Mouse (Mus musculus): Measurements from ENCODE around the gene Cacna1e. TPM values are rescaled to one million over a fixed set of nuclear protein-coding genes. Genes with fewer than 3 reads are reported as not detected.

Cacna1e gene
- total RNA-seq, 2 experiments from 2014 or later, result 0.38 to 1.1 TPM

DNA sequence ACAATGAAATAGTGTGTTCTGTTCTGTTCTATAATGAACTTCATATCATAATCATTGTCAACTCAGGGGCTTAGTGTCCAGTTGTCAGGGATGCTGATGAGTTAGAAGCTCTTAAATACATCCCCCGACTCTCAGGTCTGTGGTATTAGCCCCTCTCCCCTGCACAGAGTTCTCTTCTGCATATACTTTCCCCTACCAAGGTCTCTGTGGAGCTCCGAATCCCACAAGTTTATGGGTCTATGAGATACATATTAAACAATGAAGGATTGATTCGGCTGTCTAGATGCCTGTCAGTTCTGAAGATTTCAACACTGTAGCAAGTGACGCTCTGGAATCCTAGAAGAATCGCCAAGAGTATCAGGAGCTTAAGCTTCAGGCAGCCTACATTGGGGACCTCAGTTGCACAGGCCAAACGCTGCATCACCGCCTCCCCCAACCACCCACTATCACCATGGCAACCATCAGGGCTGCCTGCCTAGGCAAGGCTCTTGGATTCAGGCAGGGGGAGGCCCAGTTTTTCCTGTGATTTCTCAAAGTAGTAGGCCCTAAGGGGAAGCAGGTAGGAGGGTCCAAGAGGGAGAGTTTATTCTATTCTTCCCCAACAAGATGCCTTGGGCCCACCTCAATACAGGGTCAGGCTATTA, 223.0 kb downstream of the Cacna1e start:
- DNase-seq, result peak; percentile 5 to 14
- intact Hi-C loops (cut with DNase I), result no loop called here

DNA sequence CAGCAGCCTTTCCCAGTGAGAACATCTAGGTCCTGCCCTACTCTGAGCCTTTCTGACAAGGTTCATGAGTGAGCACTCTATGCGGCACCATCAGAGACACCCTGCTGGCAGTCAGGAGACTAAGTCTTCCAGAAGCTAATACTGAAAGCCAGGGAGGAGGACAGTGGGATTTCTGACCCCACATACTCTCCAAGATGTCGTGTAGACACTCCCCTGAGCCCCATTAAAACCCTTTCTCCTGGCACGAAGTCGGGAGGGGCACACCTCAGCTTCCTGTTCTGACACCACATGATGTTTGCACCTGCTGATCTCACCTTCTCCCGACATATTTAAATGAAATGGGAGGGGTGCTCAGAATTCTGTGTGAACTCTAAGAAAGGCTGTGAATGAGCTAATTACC, 226.9 kb downstream of the Cacna1e start:
- intact Hi-C loops (cut with DNase I), result no loop called here
- DNase-seq, result no peak

DNA sequence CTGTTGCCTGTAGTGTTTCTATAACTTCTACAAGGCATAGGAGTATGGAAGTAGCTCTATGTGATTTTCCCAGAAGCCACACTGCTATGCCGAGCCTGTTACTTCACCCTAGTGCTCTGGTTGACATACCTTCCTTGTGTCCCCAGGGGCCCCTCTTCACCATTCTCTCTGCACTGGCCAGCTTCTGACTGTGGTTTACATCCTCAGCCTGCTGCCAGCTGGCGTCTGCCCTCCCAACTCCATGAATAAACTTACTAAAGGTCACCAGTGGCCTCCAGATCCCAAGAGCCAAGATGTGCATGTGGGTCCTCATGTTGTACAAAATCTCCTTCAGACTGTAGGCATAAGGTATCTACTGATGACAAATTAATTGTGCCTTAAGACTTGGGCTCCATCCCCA, 230.3 kb downstream of the Cacna1e start:
- DNase-seq, result no peak
- intact Hi-C loops (cut with DNase I), result no loop called here

DNA sequence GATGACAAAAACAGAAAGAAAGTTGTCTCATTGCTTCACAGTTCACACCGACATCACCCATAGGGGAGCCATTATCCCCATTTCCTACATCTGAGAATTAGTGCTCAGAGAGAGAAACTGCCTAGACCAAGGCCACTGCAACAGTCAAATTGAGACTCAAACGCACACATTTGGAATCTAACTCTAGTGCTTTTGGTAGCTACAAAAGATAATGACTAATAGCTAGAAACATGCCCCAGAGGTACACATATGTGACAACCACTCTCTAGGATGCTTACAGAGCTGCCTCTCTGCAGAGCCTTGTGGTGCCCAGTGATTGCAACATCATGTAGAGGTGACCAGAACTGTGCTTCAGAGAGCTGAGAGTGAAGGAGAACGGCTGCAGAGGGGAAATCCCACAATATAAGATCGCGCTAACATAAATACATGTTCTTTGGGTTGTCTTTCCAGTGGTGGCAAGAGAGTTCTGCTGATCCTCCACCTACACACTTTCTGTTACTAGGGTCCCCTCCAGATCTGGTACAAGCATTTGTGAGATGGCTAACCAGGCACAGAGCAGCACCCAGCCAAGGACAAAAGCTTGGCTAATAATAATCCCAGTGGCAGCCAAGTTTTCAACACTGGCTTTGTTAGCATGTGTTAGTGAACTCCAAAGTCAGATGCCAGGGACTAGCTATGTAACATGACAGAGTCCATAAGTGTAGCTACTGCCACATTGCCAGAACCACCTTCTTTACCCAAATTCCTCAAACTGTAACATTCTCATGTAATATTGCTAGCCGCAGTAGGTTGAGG, 237.9 kb downstream of the Cacna1e start:
- peak in 1 of 2 experiments; percentile 13 for DNase-seq
- intact Hi-C loops (cut with DNase I), result no loop called here

DNA sequence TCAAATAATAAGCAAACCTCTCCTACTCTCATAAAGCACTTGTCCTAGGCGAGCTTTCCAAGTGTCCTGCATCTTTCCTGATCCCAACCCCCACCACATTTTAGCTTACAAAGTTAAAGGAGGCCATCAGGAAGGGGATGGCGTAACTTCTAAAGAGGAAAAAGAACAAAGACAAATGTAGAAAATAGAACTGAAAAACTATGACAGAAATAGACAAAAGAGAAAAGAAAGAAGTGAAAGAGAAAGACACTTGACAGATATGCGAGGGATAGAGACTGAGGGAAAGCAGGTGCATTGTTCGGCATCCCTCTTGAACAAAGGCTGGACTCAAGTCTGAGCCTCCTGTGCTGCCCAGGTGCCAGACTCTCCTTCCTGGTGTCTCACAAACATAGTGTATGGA, 246.5 kb downstream of the Cacna1e start:
- no peak for DNase-seq
- intact Hi-C loops (cut with DNase I), result no loop called here

DNA sequence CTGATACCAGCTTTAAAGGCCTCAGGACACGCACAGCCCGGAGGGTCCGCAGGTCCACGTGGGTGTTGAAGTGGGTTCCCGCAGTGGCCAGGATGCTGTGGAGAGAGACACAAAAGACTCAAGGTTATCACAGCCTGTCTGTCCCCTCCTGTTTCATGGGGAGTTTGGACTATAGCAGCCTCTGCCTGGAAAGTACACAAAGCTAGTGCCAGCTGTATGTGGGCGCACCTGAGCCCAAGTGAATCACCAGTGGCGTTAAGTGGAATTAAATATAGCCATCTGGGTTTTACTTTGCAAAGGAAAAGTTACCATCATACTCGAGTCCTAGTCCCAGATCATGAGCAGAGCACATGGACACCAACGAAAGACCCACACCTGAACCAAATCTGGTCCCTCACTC, 248.5 kb downstream of the Cacna1e start:
- intact Hi-C loops (cut with DNase I), result no loop called here
- DNase-seq, result no peak

DNA sequence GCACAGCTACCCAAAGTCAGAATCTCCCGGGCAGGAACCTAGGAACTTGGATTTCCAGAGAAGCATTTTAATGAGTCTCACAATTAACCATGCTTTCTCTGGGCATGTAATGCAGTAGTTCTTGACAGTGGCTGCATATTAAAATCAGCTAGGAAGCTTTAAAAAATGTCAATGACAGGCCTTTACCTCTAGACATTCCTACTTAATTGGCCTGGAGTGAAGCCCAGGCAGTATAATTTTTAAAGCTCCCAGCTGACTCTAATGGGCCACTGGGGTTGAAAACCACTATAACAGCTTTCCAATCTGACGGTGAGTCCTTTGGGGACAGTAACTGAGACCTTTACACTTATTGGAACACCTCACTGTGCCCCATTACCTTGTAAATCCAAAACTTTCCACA, 251.4 kb downstream of the Cacna1e start:
- no peak for DNase-seq

DNA sequence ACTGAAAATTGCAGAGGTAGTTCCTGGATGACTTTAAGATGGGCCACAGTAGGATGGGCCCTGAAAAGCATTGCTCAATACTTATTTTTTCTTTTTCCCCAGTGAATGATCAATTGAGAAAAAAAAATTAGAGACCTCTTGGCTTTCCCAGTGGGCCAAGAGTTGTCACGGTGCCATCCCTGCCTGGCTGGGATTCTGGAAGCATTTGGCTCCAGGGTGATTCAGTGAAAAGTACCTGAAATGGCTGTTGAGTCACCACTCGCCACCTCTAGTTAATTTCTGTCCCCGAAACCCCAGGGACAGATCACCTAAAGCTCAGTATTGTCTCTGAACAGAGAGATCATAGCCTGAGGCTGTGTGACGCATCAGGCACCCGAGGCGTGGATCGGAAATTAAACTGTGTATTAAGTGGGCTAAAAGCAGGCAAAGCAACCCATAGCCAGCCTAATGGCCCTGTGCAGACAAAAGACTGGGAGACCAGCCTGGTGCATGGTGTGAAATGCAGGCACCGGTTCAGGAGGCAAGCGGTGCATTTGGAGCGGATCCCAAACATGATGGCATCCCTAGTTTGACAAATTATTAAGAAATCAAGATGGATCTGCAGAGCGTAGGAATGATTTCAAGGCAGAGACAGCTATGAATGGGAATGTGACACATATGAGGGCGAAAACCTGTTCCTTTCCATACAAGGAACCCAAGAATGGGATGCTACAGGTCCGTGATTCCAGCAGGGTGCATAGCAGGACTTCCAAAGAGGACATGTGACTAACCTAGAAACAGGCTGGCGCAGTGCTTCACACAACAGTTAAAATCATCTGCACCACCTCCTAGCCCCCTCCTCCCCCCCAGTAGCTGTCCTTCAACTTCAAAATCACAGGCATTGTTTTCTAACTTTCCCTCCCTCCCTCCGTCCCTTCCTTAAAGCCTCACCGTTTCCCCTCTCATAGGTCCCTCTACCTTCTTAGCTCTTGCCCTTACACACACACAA, 261.3 kb downstream of the Cacna1e start:
- intact Hi-C loops (cut with DNase I), result no loop called here
- DNase-seq, result no peak

More for the DNA sequence above, 251.4 kb downstream of the Cacna1e start:
- intact Hi-C loops (cut with DNase I), result no loop called here

DNA sequence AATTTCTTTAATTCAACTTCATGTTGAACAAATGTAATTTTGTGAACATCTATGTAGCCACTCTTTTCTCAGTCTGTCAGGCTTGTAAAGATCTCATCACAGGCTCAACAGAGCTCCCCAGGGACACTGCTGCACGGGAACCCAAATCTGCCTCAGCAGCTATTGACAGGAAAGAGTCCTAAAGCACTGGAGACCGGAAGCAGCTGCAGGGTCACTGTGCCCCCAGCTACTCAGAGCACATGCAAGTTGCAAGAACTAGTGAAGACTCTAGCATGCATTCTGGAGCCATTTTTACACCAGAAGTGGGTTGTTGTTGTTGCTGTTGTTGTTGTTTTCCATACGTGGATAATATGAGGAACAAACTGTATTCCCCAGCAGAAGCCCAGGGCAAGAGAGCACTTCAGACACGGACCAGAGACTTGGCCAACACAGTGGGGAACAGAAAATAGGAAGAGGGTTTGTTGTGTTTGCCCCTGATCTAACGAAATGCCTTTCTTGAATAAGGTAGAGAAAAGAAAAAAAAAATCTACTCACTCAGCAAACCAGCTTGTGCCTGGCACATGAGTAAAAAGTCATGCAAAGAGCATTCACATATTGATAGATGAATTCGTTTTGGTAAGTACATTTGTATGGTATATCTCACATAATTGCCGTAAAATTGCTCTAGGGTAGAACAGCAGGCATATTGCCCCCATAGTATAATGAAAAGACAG, 266.4 kb downstream of the Cacna1e start:
- intact Hi-C loops (cut with DNase I), result no loop called here
- DNase-seq, result peak in 1 of 2 experiments; percentile 5

DNA sequence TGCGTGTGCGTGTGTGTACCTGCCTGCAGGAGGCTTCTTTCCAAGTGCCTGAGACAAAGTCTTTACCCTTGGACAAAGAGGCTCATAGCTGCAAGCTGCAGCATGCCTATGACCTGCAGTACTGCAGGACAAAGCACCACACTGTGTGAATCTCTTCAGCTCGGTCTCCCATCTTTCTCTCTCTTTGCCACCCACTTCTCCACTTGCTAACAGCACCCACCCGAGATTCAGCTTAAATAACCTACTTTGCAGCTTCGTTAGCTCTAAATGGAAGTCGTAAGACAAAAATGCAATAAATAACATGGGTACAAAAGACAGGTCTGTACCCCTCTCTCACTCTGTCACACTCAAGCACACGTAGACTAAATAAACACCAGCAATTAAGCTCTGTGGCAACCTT, 268.5 kb downstream of the Cacna1e start:
- DNase-seq, result no peak
- intact Hi-C loops (cut with DNase I), result no loop called here

DNA sequence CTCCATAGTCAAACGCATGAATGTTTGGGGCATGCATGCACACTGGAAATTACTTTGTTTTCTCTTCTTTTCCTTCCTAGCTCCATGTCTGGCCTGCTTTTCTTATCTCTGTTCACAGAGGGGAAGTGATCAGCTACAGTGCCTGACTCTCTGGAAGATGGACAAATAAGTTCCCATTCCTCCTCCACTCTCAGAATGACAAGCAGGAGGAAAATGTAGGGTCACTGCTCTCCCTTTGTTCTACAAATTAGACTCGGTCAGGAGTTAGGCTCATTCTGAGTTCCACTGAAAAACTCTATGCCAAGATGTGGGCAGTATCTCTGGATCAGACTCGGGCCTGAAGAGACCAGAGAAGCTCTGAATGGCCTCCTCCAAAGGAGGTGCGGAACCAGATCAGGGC, 275.8 kb downstream of the Cacna1e start:
- intact Hi-C loops (cut with DNase I), result no loop called here

DNA sequence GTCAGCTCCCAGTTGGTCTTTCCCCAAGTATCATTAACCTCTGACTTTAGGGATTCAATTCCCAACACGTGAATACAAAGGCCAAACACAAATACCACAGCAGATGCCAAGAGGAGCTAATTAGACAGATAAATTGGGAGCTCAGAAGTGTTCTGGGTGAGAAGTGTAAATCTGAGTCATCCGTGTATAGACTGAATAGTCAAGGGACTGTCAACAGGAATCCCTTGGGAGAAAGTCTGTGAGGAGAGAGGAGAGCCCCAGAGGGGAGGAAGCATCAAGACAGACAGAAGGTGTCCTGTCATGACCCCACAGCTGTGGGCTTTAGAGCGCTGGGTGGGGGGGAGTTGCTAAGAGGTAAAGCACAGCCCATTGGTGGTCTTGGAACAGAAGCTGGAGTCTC, 276.9 kb downstream of the Cacna1e start:
- intact Hi-C loops (cut with DNase I), result no loop called here
- DNase-seq, result no peak

More for the DNA sequence above, 275.8 kb downstream of the Cacna1e start:
- DNase-seq, result no peak

DNA sequence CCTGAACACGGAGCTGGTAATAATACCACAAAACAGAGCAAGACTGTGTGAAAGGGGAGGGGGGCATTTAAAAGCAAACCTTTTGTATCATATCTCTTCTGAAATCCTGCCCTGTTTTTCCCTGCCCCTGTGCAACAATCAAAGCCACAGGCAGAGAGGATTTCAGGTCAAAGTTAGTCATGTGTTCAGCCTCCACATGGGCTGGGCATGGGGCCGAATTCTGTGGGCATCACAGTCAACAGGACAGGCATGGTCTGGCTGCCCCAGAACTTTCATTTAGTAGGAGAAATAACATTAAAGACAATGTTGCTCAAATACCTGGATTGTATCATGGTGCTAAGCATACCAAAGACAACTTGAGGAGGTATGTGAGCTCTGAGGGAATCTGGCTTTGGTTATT, 278.7 kb downstream of the Cacna1e start:
- intact Hi-C loops (cut with DNase I), result no loop called here
- DNase-seq, result no peak

DNA sequence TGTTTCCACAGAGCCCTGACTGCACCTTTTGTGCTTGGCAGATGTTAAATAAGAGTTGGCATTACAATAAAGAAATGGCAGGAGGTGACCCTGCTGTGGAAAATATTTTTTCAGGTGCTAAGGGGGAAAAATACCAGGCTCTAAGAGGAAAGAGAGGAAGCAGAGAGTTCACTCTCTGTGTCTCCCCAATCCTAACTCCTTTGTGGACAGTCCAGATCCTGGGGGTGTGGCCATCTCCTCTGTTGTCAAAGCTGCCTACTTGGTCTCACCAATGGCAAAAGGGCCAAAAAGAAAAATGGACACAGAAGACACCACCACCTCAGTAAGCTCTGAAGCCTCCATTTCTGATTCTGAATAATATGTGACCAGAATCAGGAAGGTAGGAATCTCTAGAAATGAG, 280.5 kb downstream of the Cacna1e start:
- no peak for DNase-seq
- intact Hi-C loops (cut with DNase I), result no loop called here

DNA sequence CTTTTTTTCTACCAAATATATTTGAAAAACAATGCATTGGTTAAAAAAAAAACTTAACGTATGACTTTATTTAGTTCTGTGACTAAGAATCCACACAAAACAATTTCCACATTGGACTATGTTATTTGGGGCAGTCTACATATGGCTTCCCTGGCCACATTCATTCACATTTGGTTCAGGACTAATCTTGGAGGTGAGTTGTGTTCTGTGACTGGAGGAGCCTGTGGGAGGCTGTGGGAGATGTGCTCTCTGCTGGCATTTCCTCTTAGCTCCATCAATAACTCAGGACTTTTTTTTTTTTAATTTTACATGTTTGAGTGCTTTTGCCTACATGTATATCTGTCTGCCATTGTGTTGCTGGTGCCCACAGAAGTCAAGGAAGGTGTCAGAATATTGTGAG, 281.8 kb downstream of the Cacna1e start:
- intact Hi-C loops (cut with DNase I), result no loop called here
- no peak for DNase-seq

DNA sequence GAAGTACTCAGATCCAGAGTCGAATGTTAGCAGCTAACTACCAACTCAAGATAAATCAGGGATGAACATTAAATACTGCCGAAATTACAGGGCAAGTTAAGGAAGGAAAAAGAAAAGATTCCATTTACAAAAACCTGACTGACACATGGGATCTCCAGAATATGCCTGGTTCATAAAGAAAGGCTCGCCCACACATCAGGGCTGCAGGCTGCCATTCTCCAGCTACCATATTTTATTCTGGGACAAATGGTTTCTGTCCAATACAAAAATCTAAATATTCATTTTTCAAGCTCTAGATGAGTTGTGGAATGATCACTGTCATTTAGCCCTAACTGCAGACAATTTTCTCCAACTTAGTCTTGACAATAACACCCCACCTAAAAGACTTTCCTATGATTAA, 301.8 kb downstream of the Cacna1e start:
- no peak for DNase-seq
- intact Hi-C loops (cut with DNase I), result no loop called here

DNA sequence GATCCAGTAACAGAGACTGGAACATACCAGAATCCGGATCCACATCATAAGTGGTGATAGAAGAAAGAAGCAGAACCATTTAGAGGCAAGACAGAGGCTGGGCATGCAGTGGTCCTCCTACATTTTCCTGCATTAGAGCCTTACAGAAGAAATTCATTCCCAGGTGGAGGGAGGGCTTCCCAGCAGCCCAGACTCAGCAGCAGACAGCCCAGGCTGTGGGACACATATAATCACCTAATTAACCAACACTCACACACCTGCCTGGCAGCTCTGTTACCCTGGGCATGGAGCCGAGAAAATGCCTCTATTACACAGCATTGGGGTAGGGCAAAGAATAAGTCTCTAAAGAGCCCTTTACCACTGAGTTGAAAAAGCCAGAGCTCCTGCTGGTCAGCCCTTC, 304.4 kb downstream of the Cacna1e start:
- no peak for DNase-seq
- intact Hi-C loops (cut with DNase I), result no loop called here

DNA sequence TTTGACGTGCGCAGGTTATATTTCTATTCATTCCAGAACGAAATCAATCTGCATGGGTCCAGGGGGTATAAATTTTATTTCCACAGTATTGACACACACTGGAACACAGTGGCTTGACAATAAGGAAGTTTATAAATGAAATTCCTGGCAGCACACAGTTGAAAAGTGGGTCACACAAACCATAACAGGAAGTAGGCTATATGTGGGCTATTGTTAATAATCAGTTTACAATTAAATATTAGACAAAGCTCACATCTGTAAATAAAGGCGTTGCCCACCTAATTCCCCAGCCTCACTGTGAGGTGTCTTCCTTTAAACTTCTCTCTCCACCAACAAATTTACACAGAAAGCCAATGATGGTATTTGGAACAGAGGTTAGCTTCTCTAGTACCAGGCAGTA, 305.6 kb downstream of the Cacna1e start:
- intact Hi-C loops (cut with DNase I), result no loop called here
- DNase-seq, result no peak

DNA sequence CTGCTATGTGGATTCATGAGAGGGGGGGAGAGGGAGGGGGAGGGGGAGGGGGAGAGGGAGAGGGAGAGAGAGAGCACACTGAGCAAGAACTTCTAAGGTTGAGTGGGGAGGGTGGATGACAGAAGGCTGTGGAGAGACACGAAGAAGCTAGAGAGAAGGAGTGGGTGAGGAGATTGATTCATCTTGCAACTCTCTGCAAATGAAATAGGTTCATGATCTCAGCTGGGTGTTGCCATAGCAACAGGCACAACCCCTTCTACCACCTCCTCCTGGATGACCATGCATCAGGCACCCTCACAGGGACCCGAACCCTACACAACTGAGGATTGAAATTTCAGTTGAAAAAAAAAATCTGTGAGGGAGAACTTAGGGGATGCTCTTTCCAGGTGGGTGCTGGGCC, 307.9 kb downstream of the Cacna1e start:
- no peak for DNase-seq
- intact Hi-C loops (cut with DNase I), result no loop called here

DNA sequence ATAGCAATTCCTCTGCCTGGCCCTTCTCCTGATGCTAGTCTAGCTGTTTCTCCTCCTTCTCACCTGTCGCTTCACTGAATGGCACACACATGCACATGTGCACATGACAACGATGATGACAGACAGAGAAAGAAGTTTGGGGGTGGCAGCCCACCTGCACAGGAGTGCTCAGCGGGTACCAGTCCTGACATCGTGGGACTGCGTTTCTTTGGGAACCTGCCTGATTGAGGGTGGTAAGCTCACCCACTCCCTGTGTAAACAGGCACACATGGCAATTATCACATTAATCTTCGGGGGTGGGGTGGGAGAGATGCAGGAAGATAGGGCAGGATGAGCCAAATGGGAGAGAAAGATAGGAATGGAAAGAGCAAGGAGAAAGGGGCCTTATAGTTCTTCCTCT, 318.3 kb downstream of the Cacna1e start:
- DNase-seq, result no peak
- intact Hi-C loops (cut with DNase I), result no loop called here
